Mouse (Mus musculus): Measurements from ENCODE around the gene C2. TPM values are rescaled to one million over a fixed set of nuclear protein-coding genes. Genes with fewer than 3 reads are reported as not detected.
"Not testable (repeated sequence)": the region's sequence is repeated elsewhere in the genome, so short reads cannot be mapped to it uniquely, and the experiment has no call there.

C2 gene
- total RNA-seq, 2 experiments from 2014 or later = 2.0 to 3.7 TPM

DNA sequence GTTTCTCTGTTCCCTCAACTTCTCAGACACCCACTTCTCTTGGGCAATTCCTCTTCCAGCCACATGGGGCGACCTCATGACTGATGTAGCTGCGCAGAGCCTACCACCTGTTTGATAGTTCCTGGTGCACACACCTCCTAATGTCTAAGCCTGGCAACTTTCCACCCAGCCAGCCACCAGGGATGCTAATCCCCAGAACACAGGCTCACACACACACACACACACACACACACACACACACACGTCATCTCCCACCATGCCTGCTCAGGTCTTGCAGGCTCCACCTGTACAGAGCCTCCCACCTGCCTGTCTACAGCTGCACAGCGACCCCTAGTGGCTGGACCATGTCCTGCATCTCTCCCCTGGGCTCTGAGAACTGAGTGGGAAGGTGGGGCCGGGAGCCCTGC is 13.9 kb upstream of the C2 start:
- DNase-seq (ENCODE audit: low spot score in 2 of 2) = peak in 1 of 2 experiments; percentile 47

DNA sequence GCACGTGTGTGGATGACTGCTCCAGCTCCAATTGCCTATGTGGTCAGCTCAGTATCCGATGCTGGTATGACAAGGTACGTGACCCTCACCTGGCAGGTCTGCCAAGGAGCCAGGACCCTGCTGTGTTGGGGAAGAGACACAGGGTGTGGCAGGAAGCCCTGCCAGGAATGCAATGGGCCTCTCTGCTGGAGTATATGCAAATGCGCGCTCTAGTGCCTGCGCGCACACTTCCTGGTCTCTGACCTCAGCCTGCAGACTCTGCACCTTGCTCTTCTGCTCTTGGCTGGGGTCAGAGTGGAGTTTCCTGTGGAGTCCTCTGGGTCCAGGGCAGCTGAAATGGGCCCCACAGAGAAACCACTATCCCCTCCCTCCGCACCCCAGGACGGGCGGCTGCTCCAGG is 12.9 kb upstream of the C2 start:
- DNase-seq (ENCODE audit: low spot score in 2 of 2) = no peak

DNA sequence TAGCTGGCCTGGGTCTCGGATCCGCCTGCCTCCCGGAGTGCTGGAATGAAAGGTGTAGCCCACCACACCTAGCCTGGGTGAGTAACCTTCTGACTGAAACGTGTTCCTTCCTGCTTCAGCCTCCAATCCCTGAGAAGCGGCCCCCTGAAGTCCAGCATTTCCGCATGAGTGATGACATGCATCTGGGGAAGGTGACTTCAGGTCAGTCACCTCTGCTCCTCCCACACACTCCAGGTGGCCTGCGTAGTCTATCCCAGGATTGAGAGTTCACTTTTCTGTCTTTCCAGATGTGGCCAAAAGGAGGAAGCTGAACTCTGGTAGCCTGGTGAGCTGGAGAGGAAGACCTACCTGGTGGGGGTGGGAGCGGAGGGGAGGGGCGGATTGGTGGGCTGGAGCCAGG is 4.8 kb upstream of the C2 start:
- no peak for DNase-seq (ENCODE audit: low spot score in 2 of 2)

DNA sequence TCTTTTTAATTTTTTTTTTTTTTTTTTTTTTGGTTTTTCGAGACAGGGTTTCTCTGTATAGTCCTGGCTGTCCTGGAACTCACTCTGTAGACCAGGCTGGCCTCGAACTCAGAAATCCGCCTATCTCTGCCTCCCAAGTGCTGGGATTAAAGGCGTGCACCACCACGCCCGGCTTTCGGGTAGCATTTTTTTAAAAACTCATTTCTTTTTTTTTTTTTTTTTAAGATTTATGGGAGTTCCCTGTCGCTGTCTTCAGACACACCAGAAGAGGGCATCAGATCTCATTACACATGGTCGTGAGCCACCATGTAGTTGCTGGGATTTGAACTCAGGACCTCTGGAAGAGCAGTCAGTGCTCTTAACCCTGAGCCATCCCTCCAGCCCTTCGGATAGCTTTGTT is 3.9 kb upstream of the C2 start:
- DNase-seq (ENCODE audit: low spot score in 2 of 2) = not testable (repeated sequence)

- DNase-seq (ENCODE audit: low spot score in 2 of 2) = not testable (repeated sequence)
Observed at GRCm38 (mm10) chr17:34900826-34901225, 2.8 kb upstream of the C2 start.

DNA sequence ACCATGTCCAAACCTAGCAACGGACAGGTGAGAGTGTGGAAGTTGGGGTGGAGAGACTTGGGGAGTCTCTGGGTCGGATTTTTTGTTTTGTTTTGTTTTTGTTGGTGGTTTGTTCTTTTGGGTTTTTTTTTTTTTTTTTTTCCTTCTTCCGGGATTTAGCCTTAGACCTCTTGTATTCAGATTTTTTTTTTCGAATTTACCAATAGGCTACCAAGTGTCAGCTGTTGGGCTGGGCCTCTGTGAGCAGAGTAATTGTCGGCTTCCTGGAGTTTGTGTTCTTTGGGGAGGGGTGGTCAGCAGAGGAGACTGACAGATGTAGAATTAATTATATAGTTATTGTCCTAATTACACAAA is 1.8 kb upstream of the C2 start:
- no peak for DNase-seq (ENCODE audit: low spot score in 2 of 2)

- DNase-seq (ENCODE audit: low spot score in 2 of 2) = peak in 1 of 2 experiments; percentile 34
Observed at GRCm38 (mm10) chr17:34899053-34899889, 1.2 kb upstream of the C2 start.

GRCm38 (mm10) chr17:34898706-34899052 is 614 bp upstream of the C2 start:
- DNase-seq (ENCODE audit: low spot score in 2 of 2) = no peak

DNA sequence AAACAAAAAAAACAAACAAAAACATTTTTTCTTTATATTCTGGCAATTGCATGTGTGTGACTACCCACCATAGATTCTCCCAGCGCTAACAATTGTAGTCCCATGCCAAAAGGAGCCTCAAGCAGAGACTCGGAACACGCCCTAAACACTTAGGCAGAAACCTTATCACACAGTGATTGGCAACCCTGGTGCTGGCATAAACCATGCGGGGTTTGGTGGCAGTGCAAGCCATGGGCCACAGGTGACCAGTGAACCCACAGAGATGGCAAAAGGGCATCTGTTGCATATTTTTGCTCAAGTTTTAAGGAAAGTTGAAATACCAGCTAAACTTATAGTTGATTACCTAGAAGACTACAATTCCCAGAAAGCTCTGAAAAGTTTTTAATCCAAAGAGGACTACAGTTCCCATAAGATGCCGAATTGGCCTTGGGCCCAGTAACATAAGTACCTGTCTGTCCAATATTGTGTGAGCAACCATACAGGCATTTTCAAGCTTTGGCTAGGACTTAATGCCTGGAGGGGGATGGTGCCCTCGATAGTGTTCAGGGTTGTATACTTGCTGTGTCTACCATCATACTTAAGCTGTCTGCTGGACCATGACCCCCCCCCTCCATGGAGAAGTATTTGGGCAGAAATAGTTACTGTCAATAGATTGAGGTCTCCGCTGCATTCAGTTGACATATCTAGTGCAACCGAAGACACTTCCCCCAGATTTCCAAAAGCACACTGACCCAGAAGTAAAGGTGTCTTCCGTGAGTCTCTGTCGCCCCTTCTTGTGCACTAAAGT is 499 bp downstream of the C2 start:
- peak in 1 of 2 experiments; percentile 17 for DNase-seq (ENCODE audit: low spot score in 2 of 2)

DNA sequence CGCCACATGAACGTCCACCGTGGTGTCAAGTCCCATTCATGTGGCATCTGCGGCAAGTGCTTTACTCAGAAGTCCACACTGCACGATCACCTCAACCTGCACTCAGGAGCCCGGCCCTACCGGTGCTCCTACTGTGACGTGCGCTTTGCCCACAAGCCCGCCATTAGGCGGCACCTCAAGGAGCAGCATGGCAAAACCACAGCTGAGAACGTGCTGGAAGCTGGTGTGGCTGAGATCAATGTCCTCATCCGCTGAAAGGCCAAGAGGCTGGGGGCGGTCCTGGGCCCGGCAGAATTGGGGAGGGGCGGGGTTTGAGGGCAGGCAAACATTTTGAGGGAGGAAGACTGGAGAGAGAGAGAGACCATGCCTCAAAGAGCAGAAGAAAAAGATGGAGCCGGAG is 1.7 kb downstream of the C2 start:
- no peak for DNase-seq (ENCODE audit: low spot score in 2 of 2)

DNA sequence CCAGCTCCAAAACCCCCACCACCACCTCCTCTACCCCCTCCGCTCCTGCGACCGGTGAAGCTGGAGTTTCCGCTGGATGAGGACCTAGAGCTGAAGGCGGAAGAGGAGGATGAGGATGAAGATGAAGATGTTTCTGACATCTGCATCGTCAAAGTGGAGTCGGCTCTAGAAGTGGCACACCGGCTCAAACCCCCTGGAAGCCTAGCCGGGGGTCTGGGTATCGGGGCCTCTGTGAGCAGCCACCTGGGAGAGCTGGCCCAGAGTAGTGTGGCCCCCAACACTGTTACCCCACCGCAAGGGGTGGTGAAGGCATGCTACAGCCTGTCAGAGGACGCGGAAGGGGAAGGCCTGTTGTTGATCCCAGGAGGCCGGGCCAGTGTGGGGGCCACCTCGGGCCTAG is 2.3 kb downstream of the C2 start:
- no peak for DNase-seq (ENCODE audit: low spot score in 2 of 2)

GRCm38 (mm10) chr17:34894801-34895530 is 3.1 kb downstream of the C2 start:
- DNase-seq (ENCODE audit: low spot score in 2 of 2) = no peak

DNA sequence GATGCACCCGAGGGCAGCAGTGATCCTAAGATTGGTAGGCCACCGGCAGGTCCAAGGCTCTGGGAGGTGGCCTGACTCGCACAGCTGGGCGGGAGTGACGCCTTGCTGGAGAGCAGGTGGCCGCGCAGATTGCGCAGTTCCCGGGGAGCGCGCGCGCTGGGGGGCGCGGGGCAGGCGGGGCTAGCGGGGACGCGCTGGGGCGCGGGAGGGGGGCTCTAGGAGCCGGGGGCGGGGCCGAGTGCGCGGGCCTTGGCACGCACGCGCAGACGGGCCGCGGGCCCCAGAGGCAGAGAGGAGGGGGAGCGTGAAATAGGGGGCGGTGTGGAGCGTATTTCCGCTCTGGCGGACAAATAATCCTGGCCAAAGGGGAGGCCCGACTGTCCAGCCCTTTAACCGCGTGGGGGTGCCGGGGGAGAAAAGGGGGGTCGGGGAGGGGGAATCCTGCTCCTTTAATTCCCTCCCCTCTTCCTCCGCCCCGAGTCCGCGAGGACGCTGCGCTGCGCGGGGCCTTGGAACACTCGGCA is 3.9 kb downstream of the C2 start:
- DNase-seq (ENCODE audit: low spot score in 2 of 2) = peak; percentile 92 to 96

DNA sequence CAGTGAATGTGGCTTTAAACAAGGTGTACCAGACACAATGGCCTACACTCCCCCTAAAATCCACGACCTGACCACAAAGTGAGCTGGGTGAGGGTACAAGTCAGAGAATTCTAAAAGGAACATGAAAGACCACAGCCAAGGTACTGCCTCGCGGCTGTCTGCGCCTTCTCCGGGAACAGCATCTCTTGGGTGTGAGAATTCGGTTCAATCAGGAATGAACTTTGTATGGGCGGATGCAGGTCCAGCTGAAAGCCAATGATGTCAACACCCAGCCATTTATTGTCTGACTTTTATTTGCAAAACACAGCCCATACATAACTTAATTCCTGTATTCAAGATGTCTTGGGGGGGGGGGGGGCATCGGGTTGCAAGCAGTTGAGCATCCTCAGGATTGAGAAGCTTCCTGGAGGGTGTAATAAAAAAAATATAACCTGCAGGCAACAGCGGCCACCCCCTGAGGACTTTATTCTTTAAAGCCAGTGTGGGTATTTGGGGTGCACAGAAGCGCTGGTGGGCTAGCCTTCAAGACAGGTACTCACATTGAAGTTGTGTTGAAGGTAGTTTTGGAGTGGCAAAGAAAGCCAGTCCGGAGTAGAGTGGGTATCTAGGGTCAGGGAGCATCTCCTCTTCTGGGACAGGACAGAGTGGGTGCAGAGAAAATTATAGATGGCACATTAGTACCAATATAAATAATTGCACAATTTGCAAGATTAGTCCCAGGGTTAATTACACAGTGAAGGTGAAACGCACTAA is 4.8 kb downstream of the C2 start:
- no peak for DNase-seq (ENCODE audit: low spot score in 2 of 2)

DNA sequence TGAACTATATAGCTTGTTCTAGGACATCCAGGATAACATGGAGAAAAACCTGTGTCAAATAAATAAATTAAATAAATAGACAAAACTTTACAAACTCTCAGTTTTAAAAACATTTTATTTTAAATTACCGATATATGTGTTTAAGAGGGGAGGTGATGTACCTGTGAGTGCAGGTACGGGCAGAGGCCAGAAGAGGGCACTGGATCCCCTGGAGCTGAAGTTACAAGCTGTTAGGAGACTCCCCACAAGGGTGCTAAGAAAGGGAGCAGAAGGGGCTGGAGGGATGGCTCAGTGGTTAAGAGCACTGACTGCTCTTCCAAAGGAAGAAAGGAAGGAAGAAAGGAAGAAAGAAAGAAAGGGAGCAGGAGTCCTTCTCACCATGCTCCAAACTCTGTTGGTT is 6.7 kb downstream of the C2 start:
- no peak for DNase-seq (ENCODE audit: low spot score in 2 of 2)

DNA sequence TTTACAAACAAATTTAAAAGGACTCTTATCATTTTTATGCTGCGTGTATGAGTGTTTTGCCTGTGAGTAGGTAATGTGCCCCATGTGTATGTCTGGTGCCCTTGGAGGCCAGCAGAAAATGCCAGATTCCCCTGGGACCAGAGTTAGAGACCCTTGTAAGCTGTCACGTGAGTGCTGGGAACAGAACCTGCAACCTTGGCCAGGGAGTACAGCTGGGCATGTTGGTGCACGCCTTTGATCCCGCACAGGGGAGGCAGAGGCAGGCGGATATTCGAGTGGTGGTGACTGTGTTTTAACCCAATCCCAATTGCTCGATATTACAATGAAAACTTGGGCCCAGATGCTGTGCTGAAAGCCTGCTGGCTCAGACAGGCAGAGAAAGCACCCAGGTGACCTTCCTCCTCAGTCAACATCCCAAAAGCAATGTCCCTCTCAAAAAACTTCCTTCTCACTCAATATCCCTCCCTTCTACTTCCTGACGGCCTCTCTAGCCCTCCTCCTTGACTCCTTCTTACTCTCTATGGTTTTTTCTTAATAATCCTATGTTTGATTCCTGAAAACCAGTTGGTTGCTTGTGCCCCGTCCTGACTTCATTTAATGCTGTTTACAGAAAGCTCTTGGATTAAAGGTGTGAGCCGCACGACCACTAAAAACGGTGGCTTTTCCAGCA is 7.9 kb downstream of the C2 start:
- no peak for DNase-seq (ENCODE audit: low spot score in 2 of 2)

DNA sequence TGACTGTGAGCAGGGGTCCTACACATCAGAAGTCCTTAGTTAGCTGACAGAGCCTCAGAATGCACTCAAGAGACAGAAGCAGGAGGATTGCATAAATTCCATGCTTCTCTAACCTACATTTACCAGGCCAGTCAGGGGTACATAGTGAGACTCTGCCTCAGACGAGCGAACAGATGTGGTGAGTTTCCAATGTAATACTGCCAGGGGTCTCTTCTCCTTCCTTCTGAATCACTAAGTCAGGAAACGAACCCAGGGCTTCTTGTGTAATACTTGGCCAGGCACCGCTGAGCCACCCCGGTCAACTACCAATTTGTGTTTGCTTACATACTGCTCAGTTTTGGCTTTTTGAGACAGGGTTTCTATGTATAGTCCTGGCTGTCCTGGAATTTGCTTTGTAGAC is 10.1 kb downstream of the C2 start:
- DNase-seq (ENCODE audit: low spot score in 2 of 2) = no peak

DNA sequence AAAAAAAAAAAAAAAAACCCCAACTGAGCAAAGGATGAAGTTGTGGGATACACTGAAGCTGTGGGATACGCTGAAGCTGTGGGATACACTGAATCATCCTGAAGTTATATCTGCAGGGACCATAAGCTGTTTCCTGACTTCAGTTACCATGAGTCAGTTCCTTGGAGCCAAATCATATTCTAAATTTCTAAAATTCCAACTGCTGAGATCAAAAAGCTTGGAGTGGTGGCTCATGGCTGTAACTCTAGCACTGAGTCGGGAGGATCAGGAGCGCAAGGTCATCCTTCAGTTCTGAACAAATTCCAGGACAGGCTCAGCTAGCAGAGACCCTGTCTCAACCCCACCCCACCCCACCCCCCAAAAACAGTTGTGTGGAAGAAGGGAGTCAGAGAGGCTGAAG is 12.4 kb downstream of the C2 start:
- no peak for DNase-seq (ENCODE audit: low spot score in 2 of 2)

- DNase-seq (ENCODE audit: low spot score in 2 of 2) = no peak
Observed at GRCm38 (mm10) chr17:34884704-34885103, 13.4 kb downstream of the C2 start.

DNA sequence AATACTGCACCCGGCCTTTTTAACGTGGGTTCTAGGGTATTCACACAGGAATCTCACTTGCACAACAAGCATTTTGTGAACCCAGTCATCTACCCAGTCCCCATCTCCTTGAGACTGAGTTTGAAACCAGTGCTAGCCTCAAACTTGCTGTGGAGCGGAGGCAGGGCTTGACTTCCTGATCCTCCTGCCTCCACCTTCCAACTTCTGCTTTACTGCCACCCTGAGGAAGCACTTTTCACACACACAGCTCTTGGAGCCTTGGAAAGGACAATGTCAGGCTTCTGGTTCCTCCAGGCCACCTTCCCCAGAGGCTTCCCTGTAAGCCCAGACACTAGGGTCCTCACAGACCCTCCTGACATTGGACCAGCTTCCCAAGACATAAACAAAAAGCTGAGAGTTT is 14.7 kb downstream of the C2 start:
- DNase-seq (ENCODE audit: low spot score in 2 of 2) = no peak

Measured in layer of hippocampus, postnatal 14 days (tissue).